Mouse (Mus musculus) neural tube, embryonic 15.5 days (tissue): ENCODE data around the gene Rims4. TPM values are rescaled to one million over a fixed set of nuclear protein-coding genes. Genes with fewer than 3 reads are reported as not detected.
A peak's percentile ranks its signal among the peaks of the same experiment; 100 is the strongest.

Experiments used
- ATAC-seq: fragments of 200-750 bp; cut with Nextera tagmentation; 2 replicates; pipeline ENCODE4 v1.8.0; 2017; ENCODE audit warnings: mild to moderate bottlenecking, moderate TSS enrichment, moderate library complexity; ENCODE audit not compliant: low FRiP score
- H3K27ac ChIP-seq: fragments of 300-500 bp; sonication (generic); replicated peaks from 2 replicates; pipeline ENCODE4 v1.5.1; 2015; ENCODE audit warnings: mild to moderate bottlenecking, inconsistent platforms
- H3K27me3 ChIP-seq: fragments of 300-500 bp; sonication (generic); replicated peaks from 2 replicates; pipeline ENCODE4 v1.6.1; 2015; ENCODE audit warnings: inconsistent platforms
- H3K36me3 ChIP-seq: fragments of 300-500 bp; sonication (generic); 2 replicates; pipeline ENCODE4 v1.6.1; 2015; ENCODE audit warnings: inconsistent platforms
- H3K4me1 ChIP-seq: fragments of 300-500 bp; sonication (generic); 2 replicates; pipeline ENCODE4 v1.6.1; 2015; ENCODE audit warnings: inconsistent platforms
- H3K4me2 ChIP-seq: fragments of 300-500 bp; sonication (generic); 2 replicates; pipeline ENCODE4 v1.6.1; 2015; ENCODE audit warnings: inconsistent platforms, mild to moderate bottlenecking, moderate library complexity
- H3K4me3 ChIP-seq: fragments of 300-500 bp; sonication (generic); replicated peaks from 2 replicates; pipeline ENCODE4 v1.5.1; 2015; ENCODE audit warnings: mild to moderate bottlenecking, inconsistent platforms
- H3K9ac ChIP-seq: fragments of 300-500 bp; sonication (generic); replicated peaks from 2 replicates; pipeline ENCODE4 v1.6.1; 2015; ENCODE audit warnings: mild to moderate bottlenecking, inconsistent platforms
- H3K9me3 ChIP-seq: fragments of 300-500 bp; sonication (generic); replicated peaks from 2 replicates; pipeline ENCODE4 v1.6.1; 2016; ENCODE audit warnings: inconsistent platforms
- WGBS: fragments of 180-500 bp; shearing (Covaris S2); methylation state at CpG from one replicate; pipeline ENCODE4 v1.1.7; 2015; ENCODE audit warnings: mixed read lengths; 5-methylcytosine and 5-hydroxymethylcytosine counted together
- polyA plus RNA-seq: library from polyadenylated mRNA; unstranded; fragments of >200 nt; fragmentation: Nextera tagmentation; extraction: Ambion mirVana; gene quantifications from 2 replicates; pipeline ENCODE4 v1.2.1, GENCODE M21; 2015

Rims4 gene
- polyA plus RNA-seq, 1 experiment from 2014 or later, result 17.8 TPM

DNA sequence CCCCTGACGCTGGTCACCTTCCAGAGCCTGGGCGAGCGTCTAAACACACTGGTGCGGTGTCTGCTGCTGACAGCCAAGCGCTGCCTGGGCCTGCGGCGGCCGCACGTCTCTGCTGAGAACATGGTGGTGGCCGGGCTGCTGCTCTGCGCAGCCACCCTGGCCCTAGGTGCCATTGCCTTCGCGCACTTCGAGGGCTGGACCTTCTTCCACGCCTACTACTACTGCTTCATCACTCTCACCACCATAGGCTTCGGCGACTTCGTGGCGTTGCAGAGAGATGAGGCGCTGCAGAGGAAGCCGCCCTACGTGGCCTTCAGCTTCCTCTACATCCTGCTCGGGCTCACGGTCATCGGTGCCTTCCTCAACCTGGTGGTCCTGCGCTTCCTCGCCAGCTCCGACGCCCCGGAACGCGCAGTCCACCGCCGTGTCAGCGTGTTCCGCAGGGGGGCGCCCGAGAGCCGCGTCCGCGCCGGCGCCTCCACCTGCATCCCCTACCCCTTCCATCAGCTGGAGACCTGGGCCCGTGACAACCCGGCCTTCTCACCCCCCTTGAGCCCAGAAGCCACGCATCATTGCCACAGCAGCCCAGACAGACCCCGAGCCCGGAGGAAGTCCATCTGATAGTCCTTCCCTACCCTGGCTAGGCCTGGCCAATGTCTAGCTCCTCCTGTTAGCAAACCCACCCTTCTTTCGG, 60.1 kb downstream of the Rims4 start:
- Histone ChIP-seq H3K4me1 (peaks cover 15% of the 10 kb centered on the region), H3K9ac (peak overlapping the region; percentile 26; the same call in 1 of the 2 replicates), H3K27ac (no peak overlapping the region), H3K9me3 (no peaks in the 10 kb centered on the region), H3K4me2 (peak overlapping the region; percentile 51), H3K4me3 (peak overlapping the region; percentile 18; the same call in 1 of the 2 replicates), H3K27me3 (peaks cover 54% of the 10 kb centered on the region), H3K36me3 (peaks cover 4% of the 10 kb centered on the region; the same call in 1 of the 2 replicates)
- WGBS, result 12% methylated on average over 50 of the region's 50 CpGs
- ATAC-seq, result peak; percentile 73

- Histone ChIP-seq H3K4me2 (no peak overlapping the region), H3K4me1 (peaks cover 15% of the 10 kb centered on the region), H3K9ac (no peak overlapping the region), H3K9me3 (no peaks in the 10 kb centered on the region), H3K27me3 (peaks cover 63% of the 10 kb centered on the region), H3K36me3 (no peaks in the 10 kb centered on the region), H3K27ac (no peak overlapping the region), H3K4me3 (no peak overlapping the region)
- WGBS, result 75% methylated on average over 6 of the region's 6 CpGs
- no peak for ATAC-seq
Observed at GRCm38 (mm10) chr2:163857233-163857632, 61.2 kb downstream of the Rims4 start.

GRCm38 (mm10) chr2:163853461-163853901, 65.0 kb downstream of the Rims4 start, which contains the start of gene Kcnk15:
TSS of gene Kcnk15 (plus strand) at chr2:163853651.
- Histone ChIP-seq H3K36me3 (no peaks in the 10 kb centered on the region), H3K4me1 (peaks cover 12% of the 10 kb centered on the region), H3K4me3 (peak within 1 kb of the TSS; percentile 29), H3K9ac (no peak within 1 kb of the TSS), H3K27ac (no peak within 1 kb of the TSS), H3K9me3 (no peaks in the 10 kb centered on the region), H3K27me3 (peaks cover 89% of the 10 kb centered on the region), H3K4me2 (peak within 1 kb of the TSS; percentile 49)
- ATAC-seq, result no peak
- WGBS, result 2% methylated on average over 38 of the region's 38 CpGs

- H3K4me2 ChIP-seq, result no peak overlapping the region
- no peaks in the 10 kb centered on the region; the same call in 1 of the 2 replicates for H3K27me3 ChIP-seq
- no peaks in the 10 kb centered on the region for H3K9me3 ChIP-seq
- H3K36me3 ChIP-seq, result no peaks in the 10 kb centered on the region
- H3K9ac ChIP-seq, result no peak overlapping the region
- ATAC-seq, result no peak
- H3K27ac ChIP-seq, result no peak overlapping the region
- 55% methylated on average over 4 of the region's 4 CpGs for WGBS
- H3K4me1 ChIP-seq, result no peaks in the 10 kb centered on the region
- H3K4me3 ChIP-seq, result no peak overlapping the region
Observed at GRCm38 (mm10) chr2:163842043-163842442, 76.4 kb downstream of the Rims4 start.

DNA sequence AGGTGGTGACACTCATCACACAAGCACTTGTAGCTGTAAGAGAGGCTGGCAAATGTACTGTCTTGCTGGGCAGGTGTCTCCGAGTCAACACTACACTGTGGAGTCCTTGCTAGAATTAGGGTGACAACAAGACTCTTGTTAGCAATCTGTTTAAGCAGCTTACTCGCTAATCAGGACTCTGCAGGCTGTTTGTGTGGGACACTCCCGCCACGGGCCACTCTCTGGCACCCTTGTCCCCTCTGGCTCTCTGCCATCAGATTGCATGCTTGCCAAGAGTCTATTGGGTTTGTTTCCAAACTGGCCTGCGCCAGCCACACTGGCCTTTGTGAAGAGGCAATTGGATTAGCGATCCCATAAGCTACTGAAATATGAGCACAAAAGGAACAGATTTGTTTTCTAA, 79.0 kb downstream of the Rims4 start:
- no peak overlapping the region for H3K9ac ChIP-seq
- no peaks in the 10 kb centered on the region for H3K36me3 ChIP-seq
- no peak overlapping the region for H3K4me2 ChIP-seq
- no peak overlapping the region for H3K4me3 ChIP-seq
- ATAC-seq, result no peak
- no peaks in the 10 kb centered on the region for H3K9me3 ChIP-seq
- no peaks in the 10 kb centered on the region; the same call in 1 of the 2 replicates for H3K27me3 ChIP-seq
- H3K4me1 ChIP-seq, result no peaks in the 10 kb centered on the region
- H3K27ac ChIP-seq, result no peak overlapping the region
- 58% methylated on average over 6 of the region's 6 CpGs for WGBS

- 29% methylated on average over 9 of the region's 9 CpGs for WGBS
- Histone ChIP-seq H3K9ac (no peak overlapping the region), H3K36me3 (no peaks in the 10 kb centered on the region), H3K4me3 (no peak overlapping the region), H3K9me3 (no peaks in the 10 kb centered on the region), H3K27ac (no peak overlapping the region), H3K27me3 (no peaks in the 10 kb centered on the region; the same call in 1 of the 2 replicates), H3K4me2 (0 out of 2 replicates have a peak overlapping the region, but pooled peaks have one; percentile 19), H3K4me1 (no peaks in the 10 kb centered on the region)
- ATAC-seq, result peak; percentile 47; the same call in 1 of the 2 replicates
Observed at GRCm38 (mm10) chr2:163838043-163838442, 80.4 kb downstream of the Rims4 start.

- H3K9me3 ChIP-seq, result no peaks in the 10 kb centered on the region
- H3K4me3 ChIP-seq, result no peak overlapping the region
- no peaks in the 10 kb centered on the region for H3K36me3 ChIP-seq
- H3K4me2 ChIP-seq, result no peak overlapping the region
- H3K27ac ChIP-seq, result no peak overlapping the region
- no peak for ATAC-seq
- no peak overlapping the region for H3K9ac ChIP-seq
- H3K27me3 ChIP-seq, result no peaks in the 10 kb centered on the region; the same call in 1 of the 2 replicates
- 72% methylated on average over 1 of the region's 1 CpGs for WGBS
- peaks cover 4% of the 10 kb centered on the region; the same call in 1 of the 2 replicates for H3K4me1 ChIP-seq
Observed at GRCm38 (mm10) chr2:163831163-163831562, 87.3 kb downstream of the Rims4 start.

DNA sequence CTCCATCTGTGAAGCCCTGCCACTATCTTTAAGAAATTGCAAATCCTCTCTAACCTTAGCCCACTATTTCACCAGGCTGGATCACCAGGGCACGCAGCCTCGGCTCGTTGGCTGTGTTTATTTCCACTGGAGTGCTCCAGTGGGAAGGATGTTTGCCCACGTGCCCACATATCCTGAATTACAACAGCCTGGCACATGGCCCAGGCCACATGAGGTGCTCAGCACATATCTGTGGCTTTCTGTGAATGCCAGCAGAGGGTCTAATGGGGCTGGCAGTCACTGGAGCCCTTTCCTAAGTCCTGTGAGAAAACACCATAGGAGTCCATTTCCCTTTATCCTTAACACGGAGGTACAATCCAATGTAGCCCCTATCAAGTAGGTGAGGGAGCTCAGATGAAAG, 92.0 kb downstream of the Rims4 start:
- H3K27me3 ChIP-seq, result no peaks in the 10 kb centered on the region; the same call in 1 of the 2 replicates
- ATAC-seq, result no peak
- H3K27ac ChIP-seq, result no peak overlapping the region
- 48% methylated on average over 5 of the region's 5 CpGs for WGBS
- H3K4me1 ChIP-seq, result peaks cover 4% of the 10 kb centered on the region; the same call in 1 of the 2 replicates
- no peak overlapping the region for H3K4me2 ChIP-seq
- H3K36me3 ChIP-seq, result no peaks in the 10 kb centered on the region
- no peak overlapping the region for H3K4me3 ChIP-seq
- no peaks in the 10 kb centered on the region for H3K9me3 ChIP-seq
- no peak overlapping the region for H3K9ac ChIP-seq

DNA sequence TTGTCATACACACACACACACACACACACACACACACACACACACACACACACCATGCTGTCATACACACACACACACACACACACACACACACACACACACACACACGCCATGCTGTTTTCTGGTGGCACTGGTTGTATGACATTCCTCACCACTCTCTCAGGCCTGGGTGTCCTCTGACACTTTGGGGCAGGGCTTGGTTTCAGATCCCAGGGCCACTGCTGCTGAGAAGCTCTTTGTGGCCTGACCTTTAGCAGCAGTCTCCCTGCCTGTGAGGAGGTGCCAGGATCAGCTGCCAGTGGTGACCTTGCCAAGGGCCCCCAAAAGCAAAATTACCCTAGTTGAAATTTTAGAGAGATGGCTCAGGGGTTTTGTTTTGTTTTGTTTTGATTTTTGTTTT, 92.6 kb downstream of the Rims4 start:
- Histone ChIP-seq H3K9ac (no peak overlapping the region), H3K4me2 (no peak overlapping the region), H3K27me3 (no peaks in the 10 kb centered on the region; the same call in 1 of the 2 replicates), H3K9me3 (no peaks in the 10 kb centered on the region), H3K27ac (no peak overlapping the region), H3K4me3 (no peak overlapping the region), H3K36me3 (no peaks in the 10 kb centered on the region), H3K4me1 (peaks cover 4% of the 10 kb centered on the region; the same call in 1 of the 2 replicates)
- no peak for ATAC-seq
- 70% methylated on average over 1 of the region's 1 CpGs for WGBS

GRCm38 (mm10) chr2:163823771-163824170, 94.7 kb downstream of the Rims4 start:
- H3K27me3 ChIP-seq, result no peaks in the 10 kb centered on the region; the same call in 1 of the 2 replicates
- H3K9ac ChIP-seq, result no peak overlapping the region
- no peak overlapping the region for H3K27ac ChIP-seq
- no peaks in the 10 kb centered on the region for H3K36me3 ChIP-seq
- no peaks in the 10 kb centered on the region for H3K9me3 ChIP-seq
- ATAC-seq, result no peak
- H3K4me1 ChIP-seq, result peaks cover 4% of the 10 kb centered on the region; the same call in 1 of the 2 replicates
- no peak overlapping the region for H3K4me3 ChIP-seq
- peak overlapping the region; percentile 27 for H3K4me2 ChIP-seq
- WGBS, result 21% methylated on average over 11 of the region's 11 CpGs

DNA sequence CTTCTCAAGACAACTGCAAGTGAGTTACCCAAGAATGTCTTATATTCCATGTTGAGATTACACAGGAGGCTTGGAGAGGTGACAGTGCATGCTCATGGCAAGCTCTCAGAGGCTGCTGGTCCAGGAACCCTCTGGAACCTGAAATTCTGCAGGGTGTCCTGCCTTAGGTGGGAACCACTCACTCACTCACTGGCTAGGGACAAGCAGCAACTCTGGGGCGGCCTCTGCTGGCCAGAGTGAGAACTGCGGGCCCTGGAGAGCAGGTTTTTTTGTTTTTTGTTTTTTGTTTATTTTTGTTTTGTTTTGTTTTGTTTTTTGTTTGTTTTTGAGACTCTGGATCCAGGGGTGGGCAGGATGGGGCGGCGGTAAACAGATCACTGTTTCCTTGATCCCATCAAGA, 95.2 kb downstream of the Rims4 start:
- Histone ChIP-seq H3K27ac (no peak overlapping the region), H3K4me2 (peak overlapping the region; percentile 27; the same call in 1 of the 2 replicates), H3K36me3 (no peaks in the 10 kb centered on the region), H3K27me3 (no peaks in the 10 kb centered on the region; the same call in 1 of the 2 replicates), H3K9me3 (no peaks in the 10 kb centered on the region), H3K4me1 (peaks cover 4% of the 10 kb centered on the region; the same call in 1 of the 2 replicates), H3K9ac (no peak overlapping the region), H3K4me3 (no peak overlapping the region)
- 10% methylated on average over 4 of the region's 4 CpGs for WGBS
- ATAC-seq, result no peak

GRCm38 (mm10) chr2:163820607-163821006, 97.9 kb downstream of the Rims4 start, which contains the start of gene Ccn5:
TSS of gene Ccn5 (plus strand) at chr2:163820861.
- no peak within 1 kb of the TSS for H3K4me3 ChIP-seq

More at GRCm38 (mm10) chr2:163820607-163821006, 97.9 kb downstream of the Rims4 start, which contains the start of gene Ccn5:
- ATAC-seq, result no peak
- H3K36me3 ChIP-seq, result no peaks in the 10 kb centered on the region
- H3K27ac ChIP-seq, result no peak within 1 kb of the TSS
- 67% methylated on average over 4 of the region's 4 CpGs for WGBS
- no peaks in the 10 kb centered on the region for H3K27me3 ChIP-seq
- no peaks in the 10 kb centered on the region for H3K4me1 ChIP-seq
- no peaks in the 10 kb centered on the region for H3K9me3 ChIP-seq
- no peak within 1 kb of the TSS for H3K4me2 ChIP-seq
- H3K9ac ChIP-seq, result no peak within 1 kb of the TSS
